Mouse (Mus musculus) liver, embryonic 13.5 days (tissue): ENCODE results near the gene Mrtfb. TPM values are rescaled to one million over a fixed set of nuclear protein-coding genes. Genes with fewer than 3 reads are reported as not detected.

Experiments
- ATAC-seq: fragments of 200-750 bp; cut with Nextera tagmentation; 2 replicates; pipeline ENCODE4 v1.8.0; 2017; ENCODE audit warnings: low read depth, mild to moderate bottlenecking, moderate number of reproducible peaks, moderate library complexity
- DNase-seq: peaks from one replicate; pipeline ENCODE4 v3.0.0; 2022
- H3K27ac ChIP-seq: fragments of 300-500 bp; sonication (generic); 2 replicates; pipeline ENCODE4 v1.5.1; 2015; ENCODE audit warnings: moderate library complexity, mild to moderate bottlenecking, inconsistent platforms
- H3K27me3 ChIP-seq: fragments of 300-500 bp; sonication (generic); 2 replicates; pipeline ENCODE4 v1.6.1; 2015; ENCODE audit warnings: mild to moderate bottlenecking, inconsistent platforms
- H3K36me3 ChIP-seq: fragments of 300-500 bp; sonication (generic); 2 replicates; pipeline ENCODE4 v1.6.1; 2015; ENCODE audit warnings: mild to moderate bottlenecking, inconsistent platforms
- H3K4me1 ChIP-seq: fragments of 300-500 bp; sonication (generic); replicated peaks from 2 replicates; pipeline ENCODE4 v1.6.1; 2015; ENCODE audit warnings: inconsistent platforms
- H3K4me2 ChIP-seq: fragments of 300-500 bp; sonication (generic); 2 replicates; pipeline ENCODE4 v1.6.1; 2015; ENCODE audit warnings: inconsistent platforms, mild to moderate bottlenecking, moderate library complexity
- H3K4me3 ChIP-seq: fragments of 300-500 bp; sonication (generic); replicated peaks from 2 replicates; pipeline ENCODE4 v1.5.1; 2015; ENCODE audit warnings: mild to moderate bottlenecking, inconsistent platforms
- H3K9ac ChIP-seq: fragments of 300-500 bp; sonication (generic); 2 replicates; pipeline ENCODE4 v1.6.1; 2015; ENCODE audit warnings: mild to moderate bottlenecking, inconsistent platforms
- H3K9me3 ChIP-seq: fragments of 300-500 bp; sonication (generic); replicated peaks from 2 replicates; pipeline ENCODE4 v1.6.1; 2016; ENCODE audit warnings: inconsistent platforms
- WGBS: fragments of 180-500 bp; shearing (Covaris S2); methylation state at CpG from one replicate; pipeline ENCODE4 v1.1.7; 2015; ENCODE audit not compliant: insufficient replicate concordance; 5-methylcytosine and 5-hydroxymethylcytosine counted together
- polyA plus RNA-seq: library from polyadenylated mRNA; unstranded; fragments of >200 nt; fragmentation: Nextera tagmentation; extraction: Ambion mirVana; gene quantifications from 2 replicates; pipeline ENCODE4 v1.2.1, GENCODE M21; 2015

The Mrtfb gene
- polyA plus RNA-seq, 1 experiment from 2014 or later: 3.2 TPM

GRCm38 (mm10) chr16:13354431-13354830 is 98.2 kb downstream of the Mrtfb start:
- H3K27me3 ChIP-seq: no peaks in the 10 kb centered on the region
- no peak for DNase-seq

GRCm38 (mm10) chr16:13357806-13358679 is 101.8 kb downstream of the Mrtfb start:
- Histone ChIP-seq H3K9ac (no peak overlapping the region), H3K9me3 (no peaks in the 10 kb centered on the region), H3K4me2 (peak overlapping the region; percentile 13; the same call in 1 of the 2 replicates), H3K4me1 (peaks cover 22% of the 10 kb centered on the region), H3K27ac (no peak overlapping the region), H3K36me3 (no peaks in the 10 kb centered on the region), H3K4me3 (no peak overlapping the region), H3K27me3 (no peaks in the 10 kb centered on the region)
- DNase-seq (no peak), ATAC-seq (peak; percentile 23; the same call in 1 of the 2 replicates)
- WGBS: 30% methylated on average over 15 of the region's 15 CpGs

More at GRCm38 (mm10) chr16:13354431-13354830, 98.2 kb downstream of the Mrtfb start:
- Histone ChIP-seq H3K27ac (no peak overlapping the region), H3K36me3 (no peaks in the 10 kb centered on the region), H3K9me3 (no peaks in the 10 kb centered on the region), H3K4me3 (no peak overlapping the region), H3K4me2 (no peak overlapping the region), H3K4me1 (peaks cover 21% of the 10 kb centered on the region), H3K9ac (no peak overlapping the region)
- WGBS: 59% methylated on average over 5 of the region's 5 CpGs
- no peak for ATAC-seq

GRCm38 (mm10) chr16:13358741-13359140 is 102.5 kb downstream of the Mrtfb start:
- Histone ChIP-seq H3K4me3 (no peak overlapping the region), H3K27ac (no peak overlapping the region), H3K36me3 (no peaks in the 10 kb centered on the region), H3K9ac (no peak overlapping the region), H3K9me3 (no peaks in the 10 kb centered on the region), H3K4me2 (no peak overlapping the region), H3K27me3 (no peaks in the 10 kb centered on the region), H3K4me1 (peaks cover 22% of the 10 kb centered on the region)
- DNase-seq (no peak), ATAC-seq (no peak)

- Histone ChIP-seq H3K4me1 (peaks cover 22% of the 10 kb centered on the region), H3K4me3 (no peak overlapping the region), H3K9me3 (no peaks in the 10 kb centered on the region), H3K27me3 (no peaks in the 10 kb centered on the region), H3K9ac (no peak overlapping the region), H3K27ac (no peak overlapping the region), H3K36me3 (no peaks in the 10 kb centered on the region), H3K4me2 (no peak overlapping the region)
- ATAC-seq: peak; percentile 36; the same call in 1 of the 2 replicates
- no peak for DNase-seq
- WGBS: 22% methylated on average over 9 of the region's 9 CpGs
Measured at GRCm38 (mm10) chr16:13359405-13359858, 103.2 kb downstream of the Mrtfb start.

- ATAC-seq: no peak
- no peak overlapping the region for H3K4me3 ChIP-seq
Measured at GRCm38 (mm10) chr16:13360208-13360607, 103.9 kb downstream of the Mrtfb start.

GRCm38 (mm10) chr16:13360835-13361234 is 104.6 kb downstream of the Mrtfb start:
- ATAC-seq: no peak
- no peak overlapping the region for H3K4me2 ChIP-seq
- no peak for DNase-seq
- H3K9me3 ChIP-seq: no peaks in the 10 kb centered on the region
- no peaks in the 10 kb centered on the region for H3K36me3 ChIP-seq
- peaks cover 22% of the 10 kb centered on the region for H3K4me1 ChIP-seq
- H3K27me3 ChIP-seq: no peaks in the 10 kb centered on the region
- H3K27ac ChIP-seq: no peak overlapping the region
- no peak overlapping the region for H3K9ac ChIP-seq
- 67% methylated on average over 5 of the region's 5 CpGs for WGBS
- no peak overlapping the region for H3K4me3 ChIP-seq

More at GRCm38 (mm10) chr16:13360208-13360607, 103.9 kb downstream of the Mrtfb start:
- no peaks in the 10 kb centered on the region for H3K27me3 ChIP-seq
- no peaks in the 10 kb centered on the region for H3K36me3 ChIP-seq
- H3K9ac ChIP-seq: no peak overlapping the region
- peaks cover 22% of the 10 kb centered on the region for H3K4me1 ChIP-seq
- DNase-seq: no peak
- H3K9me3 ChIP-seq: no peaks in the 10 kb centered on the region
- no peak overlapping the region for H3K27ac ChIP-seq
- H3K4me2 ChIP-seq: no peak overlapping the region

- 64% methylated on average over 5 of the region's 5 CpGs for WGBS
- no peak overlapping the region for H3K4me3 ChIP-seq
- H3K9me3 ChIP-seq: no peaks in the 10 kb centered on the region
- no peaks in the 10 kb centered on the region for H3K36me3 ChIP-seq
- H3K4me1 ChIP-seq: peaks cover 22% of the 10 kb centered on the region
- H3K27me3 ChIP-seq: no peaks in the 10 kb centered on the region
- H3K4me2 ChIP-seq: no peak overlapping the region
- no peak overlapping the region for H3K9ac ChIP-seq
- H3K27ac ChIP-seq: no peak overlapping the region
- ATAC-seq: no peak
- DNase-seq: no peak
Measured at GRCm38 (mm10) chr16:13363141-13363540, 106.9 kb downstream of the Mrtfb start.

- WGBS: 30% methylated on average over 3 of the region's 3 CpGs
- H3K27ac ChIP-seq: no peak overlapping the region
Measured at GRCm38 (mm10) chr16:13364145-13364544, 107.9 kb downstream of the Mrtfb start.

GRCm38 (mm10) chr16:13366256-13366655 is 110.0 kb downstream of the Mrtfb start:
- no peaks in the 10 kb centered on the region for H3K36me3 ChIP-seq
- no peaks in the 10 kb centered on the region for H3K9me3 ChIP-seq
- ATAC-seq: no peak
- 46% methylated on average over 1 of the region's 1 CpGs for WGBS
- no peak for DNase-seq
- no peaks in the 10 kb centered on the region for H3K27me3 ChIP-seq
- H3K9ac ChIP-seq: no peak overlapping the region
- peaks cover 8% of the 10 kb centered on the region for H3K4me1 ChIP-seq
- no peak overlapping the region for H3K4me2 ChIP-seq
- no peak overlapping the region for H3K4me3 ChIP-seq
- H3K27ac ChIP-seq: no peak overlapping the region

More at GRCm38 (mm10) chr16:13364145-13364544, 107.9 kb downstream of the Mrtfb start:
- Histone ChIP-seq H3K27me3 (no peaks in the 10 kb centered on the region), H3K36me3 (no peaks in the 10 kb centered on the region), H3K4me2 (no peak overlapping the region), H3K4me1 (peaks cover 12% of the 10 kb centered on the region), H3K4me3 (no peak overlapping the region), H3K9ac (no peak overlapping the region), H3K9me3 (no peaks in the 10 kb centered on the region)
- DNase-seq (no peak), ATAC-seq (no peak)

GRCm38 (mm10) chr16:13366802-13367465 is 110.7 kb downstream of the Mrtfb start:
- Histone ChIP-seq H3K9ac (no peak overlapping the region), H3K4me1 (peaks cover 13% of the 10 kb centered on the region), H3K27me3 (no peaks in the 10 kb centered on the region), H3K4me3 (no peak overlapping the region), H3K27ac (no peak overlapping the region), H3K36me3 (no peaks in the 10 kb centered on the region), H3K4me2 (no peak overlapping the region), H3K9me3 (no peaks in the 10 kb centered on the region)
- 45% methylated on average over 4 of the region's 4 CpGs for WGBS
- ATAC-seq (no peak), DNase-seq (no peak)

- Histone ChIP-seq H3K27me3 (no peaks in the 10 kb centered on the region), H3K9me3 (no peaks in the 10 kb centered on the region), H3K27ac (no peak overlapping the region), H3K4me1 (peaks cover 15% of the 10 kb centered on the region), H3K4me2 (no peak overlapping the region), H3K36me3 (no peaks in the 10 kb centered on the region), H3K4me3 (no peak overlapping the region), H3K9ac (no peak overlapping the region)
- 21% methylated on average over 2 of the region's 2 CpGs for WGBS
- DNase-seq (no peak), ATAC-seq (no peak)
Measured at GRCm38 (mm10) chr16:13367466-13367856, 111.2 kb downstream of the Mrtfb start.
